Mouse (Mus musculus) lung, adult 2 months (tissue): ENCODE data around the gene Gm9918.

Experiments
- CTCF ChIP-seq: fragments of 200-500 bp; IDR thresholded peaks from 2 replicates; pipeline ENCODE4 v1.5.1; 2011; ENCODE audit warnings: mild to moderate bottlenecking, low read length, control low read depth; ENCODE audit not compliant: insufficient read depth
- POLR2A ChIP-seq: fragments of 200-500 bp; IDR thresholded peaks from 2 replicates; pipeline ENCODE4 v1.6.1; 2011; ENCODE audit warnings: low read depth, mild to moderate bottlenecking, control low read depth, low read length, borderline replicate concordance; ENCODE audit errors: extremely low read depth

DNA sequence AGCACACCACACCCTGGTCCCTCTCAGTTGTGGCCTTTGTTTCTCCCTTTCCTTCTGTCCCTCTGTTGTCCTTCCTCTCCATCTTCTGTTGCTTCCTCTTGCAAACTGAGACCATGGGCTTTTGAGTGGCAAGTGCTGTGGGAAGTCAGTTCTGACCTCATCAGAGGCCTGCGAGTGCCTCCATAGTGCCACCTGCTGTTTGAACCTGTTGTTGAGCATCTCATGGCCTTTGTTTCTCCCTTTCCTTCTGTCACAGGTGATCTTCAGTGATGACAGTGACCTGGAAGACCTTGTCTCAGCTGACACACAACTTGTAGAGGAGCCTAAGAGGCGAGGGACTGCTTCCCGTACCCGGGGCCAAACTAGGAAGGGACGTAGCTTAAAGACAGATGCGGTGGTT lies 45.9 kb downstream of the Gm9918 start:
- TF ChIP-seq POLR2A, result no peak
- TF ChIP-seq CTCF, result peak; percentile 92
